Mouse (Mus musculus) forebrain, embryonic 12.5 days (tissue): ENCODE results near the gene Cd180. TPM values are rescaled to one million over a fixed set of nuclear protein-coding genes. Genes with fewer than 3 reads are reported as not detected.
"Not testable (repeated sequence)": the region's sequence is repeated elsewhere in the genome, so short reads cannot be mapped to it uniquely, and the experiment has no call there.

ENCODE experiments used
- ATAC-seq: fragments of 200-750 bp; cut with Nextera tagmentation; 2 replicates; pipeline ENCODE4 v1.8.0; 2017; ENCODE audit warnings: moderate TSS enrichment; ENCODE audit not compliant: low FRiP score
- H3K27ac ChIP-seq: fragments of 300-500 bp; sonication (generic); 2 replicates; pipeline ENCODE4 v1.5.1; 2016; ENCODE audit warnings: mild to moderate bottlenecking
- H3K27me3 ChIP-seq: fragments of 300-500 bp; sonication (generic); 2 replicates; pipeline ENCODE4 v1.6.1; 2016; ENCODE audit warnings: mild to moderate bottlenecking
- H3K36me3 ChIP-seq: fragments of 300-500 bp; sonication (generic); replicated peaks from 2 replicates; pipeline ENCODE4 v1.6.1; 2016; ENCODE audit warnings: mild to moderate bottlenecking
- H3K4me1 ChIP-seq: fragments of 300-500 bp; sonication (generic); 2 replicates; pipeline ENCODE4 v1.6.1; 2016
- H3K4me2 ChIP-seq: fragments of 300-500 bp; sonication (generic); 2 replicates; pipeline ENCODE4 v1.6.1; 2016; ENCODE audit warnings: mild to moderate bottlenecking, moderate library complexity
- H3K4me3 ChIP-seq: fragments of 300-500 bp; sonication (generic); replicated peaks from 2 replicates; pipeline ENCODE4 v1.5.1; 2016; ENCODE audit warnings: mild to moderate bottlenecking
- H3K9ac ChIP-seq: fragments of 300-500 bp; sonication (generic); 2 replicates; pipeline ENCODE4 v1.6.1; 2016; ENCODE audit warnings: mild to moderate bottlenecking
- H3K9me3 ChIP-seq: fragments of 300-500 bp; sonication (generic); 2 replicates; pipeline ENCODE4 v1.6.1; 2016
- WGBS: fragments of 180-500 bp; shearing (Covaris S2); methylation state at CpG from one replicate; pipeline ENCODE4 v1.1.7; 2016; 5-methylcytosine and 5-hydroxymethylcytosine counted together
- polyA plus RNA-seq: library from polyadenylated mRNA; unstranded; fragments of >200 nt; fragmentation: Nextera tagmentation; extraction: Ambion mirVana; gene quantifications from 2 replicates; pipeline ENCODE4 v1.2.1, GENCODE M21; 2016

Gene Cd180
- polyA plus RNA-seq, 1 experiment from 2014 or later: 0.50 TPM

- Histone ChIP-seq H3K9ac (no peak overlapping the region), H3K4me3 (peak overlapping the region; percentile 11; the same call in 1 of the 2 replicates), H3K4me1 (no peaks in the 10 kb centered on the region; the same call in 1 of the 2 replicates)
Measured at GRCm38 (mm10) chr13:102665588-102666232, 27.6 kb upstream of the Cd180 start.

DNA sequence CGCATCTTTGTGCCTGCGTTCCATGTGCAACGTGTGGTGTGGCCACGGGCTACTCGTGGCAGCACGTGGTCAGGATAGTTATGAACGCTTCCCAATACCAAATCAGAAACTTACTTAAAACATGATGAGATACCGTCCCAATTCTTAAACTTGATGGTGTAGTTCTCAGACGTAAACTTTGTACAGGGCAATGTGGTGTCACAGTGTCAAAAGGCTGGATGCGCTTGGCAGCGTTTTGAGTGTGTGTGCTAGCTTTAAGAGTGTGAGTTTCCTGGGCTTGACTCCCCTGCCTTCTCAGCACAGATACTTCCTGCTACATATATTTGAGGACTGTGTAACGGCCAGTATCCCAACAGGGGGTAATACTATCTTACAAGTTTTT lies 27.1 kb upstream of the Cd180 start:
- H3K4me2 ChIP-seq: no peak overlapping the region
- no peak for ATAC-seq
- no peaks in the 10 kb centered on the region for H3K36me3 ChIP-seq
- H3K4me3 ChIP-seq: no peak overlapping the region
- H3K9ac ChIP-seq: no peak overlapping the region
- H3K27me3 ChIP-seq: 0 out of 2 replicates have a peak, but pooled peaks cover 5% of the 10 kb centered on the region
- 87% methylated on average over 12 of the region's 12 CpGs for WGBS
- H3K9me3 ChIP-seq: no peaks in the 10 kb centered on the region
- H3K27ac ChIP-seq: no peak overlapping the region
- no peaks in the 10 kb centered on the region; the same call in 1 of the 2 replicates for H3K4me1 ChIP-seq

More at GRCm38 (mm10) chr13:102665588-102666232, 27.6 kb upstream of the Cd180 start:
- no peak overlapping the region for H3K27ac ChIP-seq
- H3K27me3 ChIP-seq: 0 out of 2 replicates have a peak, but pooled peaks cover 5% of the 10 kb centered on the region
- WGBS: 59% methylated on average over 18 of the region's 18 CpGs
- H3K4me2 ChIP-seq: peak overlapping the region; percentile 44
- ATAC-seq: no peak
- no peaks in the 10 kb centered on the region for H3K36me3 ChIP-seq
- no peaks in the 10 kb centered on the region for H3K9me3 ChIP-seq

DNA sequence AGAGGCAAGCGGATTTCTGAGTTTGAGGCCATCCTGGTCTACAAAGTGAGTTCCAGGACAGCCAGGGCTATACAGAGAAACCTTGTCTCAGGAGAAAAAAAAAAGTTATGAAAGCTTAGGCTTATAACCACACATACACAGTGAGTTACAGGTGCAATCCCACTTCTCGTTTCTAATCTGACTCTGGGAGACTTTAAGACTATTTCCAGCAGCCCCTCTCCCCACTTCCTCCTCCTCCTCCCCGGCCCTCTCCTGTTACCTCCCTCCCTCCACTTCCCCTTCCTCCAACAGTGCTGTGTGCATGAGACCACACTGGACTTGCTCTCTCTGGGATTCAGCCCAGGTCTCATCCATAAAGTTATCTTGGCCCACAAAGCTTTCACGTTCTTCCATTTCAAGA lies 26.6 kb upstream of the Cd180 start:
- no peaks in the 10 kb centered on the region; the same call in 1 of the 2 replicates for H3K4me1 ChIP-seq
- ATAC-seq: no peak
- H3K36me3 ChIP-seq: no peaks in the 10 kb centered on the region
- no peaks in the 10 kb centered on the region for H3K9me3 ChIP-seq
- WGBS: 88% methylated on average over 4 of the region's 4 CpGs
- no peak overlapping the region for H3K4me2 ChIP-seq
- no peak overlapping the region for H3K4me3 ChIP-seq
- no peak overlapping the region for H3K27ac ChIP-seq
- H3K9ac ChIP-seq: no peak overlapping the region
- H3K27me3 ChIP-seq: 0 out of 2 replicates have a peak, but pooled peaks cover 5% of the 10 kb centered on the region

DNA sequence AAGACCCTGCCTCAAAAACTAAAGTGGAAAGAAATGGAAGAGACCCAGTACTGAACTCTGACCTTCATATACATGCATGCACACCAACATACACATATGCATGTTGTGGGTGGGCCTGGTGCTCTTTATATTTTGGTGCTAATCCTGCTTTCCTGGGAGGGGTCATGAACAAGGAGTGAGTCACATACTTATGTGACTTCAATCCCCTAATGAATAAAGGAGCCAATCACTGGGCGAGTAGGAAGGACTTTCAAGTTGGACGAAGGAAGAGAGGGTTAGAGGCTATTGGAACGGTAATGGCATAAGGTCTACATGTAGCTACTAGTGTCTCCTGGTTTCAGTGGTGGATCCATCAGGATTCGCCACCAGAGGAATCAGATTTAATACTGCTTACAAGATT lies 26.0 kb upstream of the Cd180 start:
- Histone ChIP-seq H3K27ac (no peak overlapping the region), H3K9ac (no peak overlapping the region), H3K9me3 (no peaks in the 10 kb centered on the region), H3K36me3 (no peaks in the 10 kb centered on the region), H3K4me2 (no peak overlapping the region), H3K27me3 (0 out of 2 replicates have a peak, but pooled peaks cover 5% of the 10 kb centered on the region), H3K4me1 (no peaks in the 10 kb centered on the region; the same call in 1 of the 2 replicates), H3K4me3 (no peak overlapping the region)
- 87% methylated on average over 4 of the region's 4 CpGs for WGBS
- no peak for ATAC-seq

GRCm38 (mm10) chr13:102667842-102668241 lies 25.5 kb upstream of the Cd180 start:
- no peak for ATAC-seq
- 0 out of 2 replicates have a peak, but pooled peaks cover 5% of the 10 kb centered on the region for H3K27me3 ChIP-seq
- H3K4me1 ChIP-seq: no peaks in the 10 kb centered on the region; the same call in 1 of the 2 replicates
- H3K9ac ChIP-seq: no peak overlapping the region
- WGBS: 91% methylated on average over 9 of the region's 9 CpGs
- H3K36me3 ChIP-seq: no peaks in the 10 kb centered on the region
- no peak overlapping the region for H3K27ac ChIP-seq
- H3K4me3 ChIP-seq: no peak overlapping the region
- no peaks in the 10 kb centered on the region for H3K9me3 ChIP-seq
- no peak overlapping the region for H3K4me2 ChIP-seq

DNA sequence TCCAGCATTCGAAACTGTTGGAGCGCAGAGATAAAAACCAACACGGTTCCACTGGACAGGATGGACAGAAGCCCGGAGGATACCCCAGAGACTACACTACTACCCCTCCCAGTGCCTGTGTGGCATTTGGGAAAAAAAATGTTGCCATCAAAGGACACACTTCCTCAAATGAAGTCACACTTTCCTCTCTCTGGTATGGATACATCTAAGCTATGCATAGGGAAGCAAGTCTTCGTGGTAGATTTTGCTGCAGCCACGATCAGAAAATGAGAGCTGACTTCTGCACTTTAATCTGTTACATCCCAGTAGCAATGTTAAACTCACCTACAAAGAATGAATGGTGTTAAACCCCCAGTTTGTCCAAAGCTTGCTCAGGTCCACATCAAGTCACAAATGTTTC lies 24.4 kb upstream of the Cd180 start:
- WGBS: 87% methylated on average over 6 of the region's 6 CpGs
- H3K9me3 ChIP-seq: no peaks in the 10 kb centered on the region
- no peak for ATAC-seq
- no peaks in the 10 kb centered on the region for H3K36me3 ChIP-seq
- no peak overlapping the region for H3K27ac ChIP-seq
- H3K9ac ChIP-seq: no peak overlapping the region
- H3K4me2 ChIP-seq: no peak overlapping the region
- no peaks in the 10 kb centered on the region; the same call in 1 of the 2 replicates for H3K4me1 ChIP-seq
- H3K27me3 ChIP-seq: 0 out of 2 replicates have a peak, but pooled peaks cover 5% of the 10 kb centered on the region
- no peak overlapping the region for H3K4me3 ChIP-seq

- 66% methylated on average over 14 of the region's 14 CpGs for WGBS
- Histone ChIP-seq H3K4me2 (no peak overlapping the region), H3K27ac (no peak overlapping the region)
Measured at GRCm38 (mm10) chr13:102669522-102670256, 23.7 kb upstream of the Cd180 start.

DNA sequence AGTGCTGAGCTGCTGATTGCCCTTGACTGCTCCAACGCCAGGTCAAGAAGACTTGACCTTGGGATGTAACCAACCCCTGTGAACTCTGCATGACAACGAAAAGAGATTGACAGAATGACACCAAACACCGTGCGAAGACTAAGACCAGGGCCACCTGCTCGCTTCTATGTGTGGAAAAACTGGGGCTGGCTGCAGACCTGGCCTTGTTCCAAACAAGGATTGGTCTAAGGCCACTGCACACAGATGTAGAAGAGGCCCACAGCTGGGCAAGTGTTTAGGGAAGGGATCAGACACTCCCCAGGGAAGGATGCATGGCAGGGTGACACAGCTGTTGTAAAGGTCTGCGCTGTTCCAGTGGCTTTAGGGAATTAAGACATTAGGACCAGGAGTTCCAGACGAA lies 22.9 kb upstream of the Cd180 start:
- Histone ChIP-seq H3K9me3 (no peaks in the 10 kb centered on the region), H3K4me3 (no peak overlapping the region), H3K9ac (no peak overlapping the region), H3K4me1 (no peaks in the 10 kb centered on the region; the same call in 1 of the 2 replicates), H3K27ac (no peak overlapping the region), H3K4me2 (no peak overlapping the region), H3K36me3 (no peaks in the 10 kb centered on the region), H3K27me3 (0 out of 2 replicates have a peak, but pooled peaks cover 5% of the 10 kb centered on the region)
- no peak for ATAC-seq
- 84% methylated on average over 7 of the region's 7 CpGs for WGBS

More at GRCm38 (mm10) chr13:102669522-102670256, 23.7 kb upstream of the Cd180 start:
- H3K4me1 ChIP-seq: no peaks in the 10 kb centered on the region; the same call in 1 of the 2 replicates
- no peaks in the 10 kb centered on the region for H3K9me3 ChIP-seq
- no peak overlapping the region for H3K9ac ChIP-seq
- no peak overlapping the region for H3K4me3 ChIP-seq
- H3K36me3 ChIP-seq: no peaks in the 10 kb centered on the region
- no peak for ATAC-seq
- H3K27me3 ChIP-seq: 0 out of 2 replicates have a peak, but pooled peaks cover 5% of the 10 kb centered on the region

DNA sequence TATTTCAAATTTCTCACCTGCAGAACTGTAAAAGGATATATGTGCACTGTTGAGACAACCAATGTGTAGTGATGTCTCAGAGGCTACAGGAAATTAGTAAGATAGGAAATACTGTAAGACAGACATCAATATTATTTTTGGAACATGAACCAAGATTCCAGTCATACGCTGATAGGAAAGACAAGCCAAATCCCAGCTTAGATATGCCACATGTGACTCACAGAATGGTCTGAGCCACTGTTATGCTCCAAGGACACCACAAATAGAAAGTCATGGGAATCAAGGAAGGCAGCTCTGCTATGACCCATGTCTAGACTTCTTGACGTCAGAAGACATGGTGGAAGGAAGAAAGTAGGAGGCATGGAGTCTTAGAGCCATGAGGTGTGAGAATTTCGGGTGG lies 19.3 kb upstream of the Cd180 start:
- no peak overlapping the region for H3K9ac ChIP-seq
- H3K9me3 ChIP-seq: no peaks in the 10 kb centered on the region
- H3K36me3 ChIP-seq: no peaks in the 10 kb centered on the region
- H3K4me2 ChIP-seq: no peak overlapping the region
- no peaks in the 10 kb centered on the region for H3K27me3 ChIP-seq
- H3K27ac ChIP-seq: no peak overlapping the region
- no peak for ATAC-seq
- H3K4me3 ChIP-seq: no peak overlapping the region
- H3K4me1 ChIP-seq: no peaks in the 10 kb centered on the region
- WGBS: 84% methylated on average over 3 of the region's 3 CpGs

- ATAC-seq, H3K9me3 ChIP-seq: not testable (repeated sequence)
- 91% methylated on average over 4 of the region's 4 CpGs for WGBS
Measured at GRCm38 (mm10) chr13:102677602-102678001, 15.8 kb upstream of the Cd180 start.

GRCm38 (mm10) chr13:102678482-102678881 lies 14.9 kb upstream of the Cd180 start:
- peak; percentile 85 for ATAC-seq
- 7% methylated on average over 2 of the region's 2 CpGs for WGBS
- no peak overlapping the region for H3K27ac ChIP-seq

More at GRCm38 (mm10) chr13:102677602-102678001, 15.8 kb upstream of the Cd180 start:
- H3K27me3 ChIP-seq, H3K4me3 ChIP-seq, H3K36me3 ChIP-seq, H3K27ac ChIP-seq, H3K4me1 ChIP-seq, H3K9ac ChIP-seq, H3K4me2 ChIP-seq: not testable (repeated sequence)

DNA sequence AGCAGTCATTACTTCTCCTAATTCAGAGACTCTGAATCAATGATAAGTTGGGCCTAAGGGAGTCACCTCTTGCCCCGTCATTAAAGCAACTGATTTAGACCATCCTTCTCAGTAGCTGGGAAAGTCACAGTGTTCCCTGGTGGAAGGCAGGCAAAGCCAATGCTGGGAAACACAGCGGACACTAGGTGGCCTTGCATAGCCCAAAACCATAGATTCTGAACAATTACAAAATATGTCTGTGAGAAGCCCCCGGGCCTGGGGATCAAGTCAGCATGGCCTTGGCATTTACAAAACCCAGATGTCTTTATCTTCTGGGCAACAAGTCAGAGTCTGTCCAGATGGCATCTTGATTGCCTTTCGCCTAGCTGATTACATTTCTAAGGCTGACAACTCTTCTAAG lies 8.5 kb upstream of the Cd180 start:
- H3K27ac ChIP-seq: no peak overlapping the region
- H3K9me3 ChIP-seq: no peaks in the 10 kb centered on the region
- no peak overlapping the region for H3K4me2 ChIP-seq
- H3K9ac ChIP-seq: no peak overlapping the region
- H3K4me3 ChIP-seq: no peak overlapping the region
- WGBS: 84% methylated on average over 4 of the region's 4 CpGs
- no peaks in the 10 kb centered on the region for H3K4me1 ChIP-seq
- no peaks in the 10 kb centered on the region for H3K27me3 ChIP-seq
- no peaks in the 10 kb centered on the region for H3K36me3 ChIP-seq
- ATAC-seq: no peak

More at GRCm38 (mm10) chr13:102678482-102678881, 14.9 kb upstream of the Cd180 start:
- Histone ChIP-seq H3K9ac (no peak overlapping the region), H3K4me3 (no peak overlapping the region), H3K9me3 (no peaks in the 10 kb centered on the region), H3K27me3 (no peaks in the 10 kb centered on the region), H3K36me3 (no peaks in the 10 kb centered on the region), H3K4me2 (no peak overlapping the region), H3K4me1 (no peaks in the 10 kb centered on the region)
